Mouse (Mus musculus) limb, embryonic 15.5 days (tissue): ENCODE measurements at regions not wholly inside any gene's neighbourhood (a gene's known extent, or its start where the extent isn't known, plus 50 kb on each side); places are given as distances from the start of the nearest gene placed in this dataset.
A peak's percentile ranks its signal among the peaks of the same experiment; 100 is the strongest.

ENCODE experiments used
- ATAC-seq: fragments of 200-750 bp; cut with Nextera tagmentation; 2 replicates; pipeline ENCODE4 v1.8.0; 2017; ENCODE audit warnings: low read depth, moderate TSS enrichment; ENCODE audit not compliant: insufficient number of reproducible peaks, low FRiP score, low TSS enrichment
- H3K27ac ChIP-seq: fragments of 300-500 bp; sonication (generic); 2 replicates; pipeline ENCODE4 v1.5.1; 2015; ENCODE audit warnings: moderate library complexity, mild to moderate bottlenecking, inconsistent platforms
- H3K27me3 ChIP-seq: fragments of 300-500 bp; sonication (generic); 2 replicates; pipeline ENCODE4 v1.6.1; 2015; ENCODE audit warnings: inconsistent platforms
- H3K36me3 ChIP-seq: fragments of 300-500 bp; sonication (generic); 2 replicates; pipeline ENCODE4 v1.6.1; 2015; ENCODE audit warnings: inconsistent platforms
- H3K4me1 ChIP-seq: fragments of 300-500 bp; sonication (generic); 2 replicates; pipeline ENCODE4 v1.6.1; 2015; ENCODE audit warnings: inconsistent platforms
- H3K4me2 ChIP-seq: fragments of 300-500 bp; sonication (generic); 2 replicates; pipeline ENCODE4 v1.6.1; 2015; ENCODE audit warnings: mild to moderate bottlenecking, inconsistent platforms
- H3K4me3 ChIP-seq: fragments of 300-500 bp; sonication (generic); 2 replicates; pipeline ENCODE4 v1.5.1; 2015; ENCODE audit warnings: mild to moderate bottlenecking, inconsistent platforms
- H3K9ac ChIP-seq: fragments of 300-500 bp; sonication (generic); 2 replicates; pipeline ENCODE4 v1.6.1; 2015; ENCODE audit warnings: inconsistent platforms
- H3K9me3 ChIP-seq: fragments of 300-500 bp; sonication (generic); 2 replicates; pipeline ENCODE4 v1.6.1; 2016; ENCODE audit warnings: inconsistent platforms
- WGBS: fragments of 180-500 bp; shearing (Covaris S2); methylation state at CpG from one replicate; pipeline ENCODE4 v1.1.7; 2015; 5-methylcytosine and 5-hydroxymethylcytosine counted together

GRCm38 (mm10) chr11:25423186-25423585, 787.4 kb downstream of the 5730522E02Rik start:
- Histone ChIP-seq H3K9ac (no peak overlapping the region), H3K4me1 (0 out of 2 replicates have a peak, but pooled peaks cover 2% of the 10 kb centered on the region), H3K4me3 (no peak overlapping the region), H3K4me2 (no peak overlapping the region), H3K36me3 (no peaks in the 10 kb centered on the region), H3K27ac (0 out of 2 replicates have a peak overlapping the region, but pooled peaks have one; percentile 8), H3K9me3 (no peaks in the 10 kb centered on the region), H3K27me3 (no peaks in the 10 kb centered on the region)
- 43% methylated on average over 4 of the region's 4 CpGs for WGBS
- ATAC-seq: peak; percentile 40; the same call in 1 of the 2 replicates

GRCm38 (mm10) chr11:25421486-25421885, 789.1 kb downstream of the 5730522E02Rik start:
- H3K27me3 ChIP-seq: no peaks in the 10 kb centered on the region
- no peak overlapping the region for H3K27ac ChIP-seq
- no peaks in the 10 kb centered on the region for H3K36me3 ChIP-seq
- no peaks in the 10 kb centered on the region for H3K9me3 ChIP-seq
- no peak overlapping the region for H3K4me2 ChIP-seq
- 0 out of 2 replicates have a peak, but pooled peaks cover 2% of the 10 kb centered on the region for H3K4me1 ChIP-seq
- no peak overlapping the region for H3K4me3 ChIP-seq
- H3K9ac ChIP-seq: no peak overlapping the region
- ATAC-seq: peak; percentile 63; the same call in 1 of the 2 replicates

- 83% methylated on average over 4 of the region's 4 CpGs for WGBS
- H3K9me3 ChIP-seq: no peaks in the 10 kb centered on the region
- H3K27me3 ChIP-seq: no peaks in the 10 kb centered on the region
- H3K36me3 ChIP-seq: no peaks in the 10 kb centered on the region
- H3K4me1 ChIP-seq: no peaks in the 10 kb centered on the region
- no peak for ATAC-seq
- H3K4me3 ChIP-seq: no peak overlapping the region
- no peak overlapping the region for H3K9ac ChIP-seq
- no peak overlapping the region for H3K4me2 ChIP-seq
- no peak overlapping the region for H3K27ac ChIP-seq
These were observed 800.0 kb downstream of the 5730522E02Rik start for GRCm38 (mm10) chr11:25410403-25411090.

GRCm38 (mm10) chr11:25391649-25392048, 818.9 kb downstream of the 5730522E02Rik start:
- H3K27ac ChIP-seq: no peak overlapping the region
- no peaks in the 10 kb centered on the region for H3K9me3 ChIP-seq

GRCm38 (mm10) chr11:25367111-25367510, 843.5 kb downstream of the 5730522E02Rik start:
- Histone ChIP-seq H3K4me3 (no peak overlapping the region), H3K4me2 (no peak overlapping the region), H3K9ac (no peak overlapping the region), H3K27ac (no peak overlapping the region), H3K27me3 (no peaks in the 10 kb centered on the region), H3K36me3 (no peaks in the 10 kb centered on the region), H3K4me1 (no peaks in the 10 kb centered on the region), H3K9me3 (no peaks in the 10 kb centered on the region)
- ATAC-seq: no peak
- WGBS: 93% methylated on average over 2 of the region's 2 CpGs

More at GRCm38 (mm10) chr11:25391649-25392048, 818.9 kb downstream of the 5730522E02Rik start:
- Histone ChIP-seq H3K36me3 (no peaks in the 10 kb centered on the region), H3K4me1 (no peaks in the 10 kb centered on the region), H3K27me3 (no peaks in the 10 kb centered on the region), H3K4me2 (no peak overlapping the region), H3K9ac (no peak overlapping the region), H3K4me3 (no peak overlapping the region)
- no peak for ATAC-seq
- 59% methylated on average over 2 of the region's 2 CpGs for WGBS

- H3K9me3 ChIP-seq: no peaks in the 10 kb centered on the region
- ATAC-seq: no peak
These were observed 845.1 kb downstream of the 5730522E02Rik start for GRCm38 (mm10) chr11:25365433-25365832.

GRCm38 (mm10) chr11:25359723-25360122, 850.8 kb downstream of the 5730522E02Rik start:
- WGBS: 71% methylated on average over 1 of the region's 1 CpGs

More at GRCm38 (mm10) chr11:25365433-25365832, 845.1 kb downstream of the 5730522E02Rik start:
- Histone ChIP-seq H3K4me3 (no peak overlapping the region), H3K27me3 (no peaks in the 10 kb centered on the region), H3K27ac (no peak overlapping the region), H3K4me1 (no peaks in the 10 kb centered on the region), H3K4me2 (no peak overlapping the region), H3K9ac (no peak overlapping the region), H3K36me3 (no peaks in the 10 kb centered on the region)
- WGBS: 57% methylated on average over 6 of the region's 6 CpGs

GRCm38 (mm10) chr11:25357717-25358411, 852.7 kb downstream of the 5730522E02Rik start:
- H3K9ac ChIP-seq: no peak overlapping the region
- peak overlapping the region; percentile 23 for H3K4me3 ChIP-seq
- WGBS: 35% methylated on average over 10 of the region's 10 CpGs
- no peaks in the 10 kb centered on the region for H3K27me3 ChIP-seq
- H3K4me1 ChIP-seq: peaks cover 13% of the 10 kb centered on the region
- peak overlapping the region; percentile 37 for H3K4me2 ChIP-seq
- no peaks in the 10 kb centered on the region for H3K36me3 ChIP-seq
- H3K27ac ChIP-seq: no peak overlapping the region
- ATAC-seq: no peak
- no peaks in the 10 kb centered on the region for H3K9me3 ChIP-seq

More at GRCm38 (mm10) chr11:25359723-25360122, 850.8 kb downstream of the 5730522E02Rik start:
- H3K27ac ChIP-seq: no peak overlapping the region
- no peaks in the 10 kb centered on the region for H3K9me3 ChIP-seq
- H3K4me3 ChIP-seq: no peak overlapping the region
- no peak for ATAC-seq
- H3K36me3 ChIP-seq: no peaks in the 10 kb centered on the region
- no peaks in the 10 kb centered on the region for H3K27me3 ChIP-seq
- H3K4me2 ChIP-seq: no peak overlapping the region
- H3K9ac ChIP-seq: no peak overlapping the region
- peaks cover 13% of the 10 kb centered on the region for H3K4me1 ChIP-seq

- WGBS: 18% methylated on average over 19 of the region's 19 CpGs
- H3K9ac ChIP-seq: no peak overlapping the region; the same call in 1 of the 2 replicates
- peaks cover 13% of the 10 kb centered on the region for H3K4me1 ChIP-seq
- no peaks in the 10 kb centered on the region for H3K27me3 ChIP-seq
- no peaks in the 10 kb centered on the region for H3K36me3 ChIP-seq
- H3K4me2 ChIP-seq: peak overlapping the region; percentile 37
- no peak for ATAC-seq
- peak overlapping the region; percentile 23 for H3K4me3 ChIP-seq
- no peak overlapping the region for H3K27ac ChIP-seq
- no peaks in the 10 kb centered on the region for H3K9me3 ChIP-seq
These were observed 853.6 kb downstream of the 5730522E02Rik start for GRCm38 (mm10) chr11:25356671-25357586.

GRCm38 (mm10) chr11:25335667-25336066, 874.9 kb downstream of the 5730522E02Rik start:
- no peaks in the 10 kb centered on the region for H3K36me3 ChIP-seq
- H3K4me3 ChIP-seq: no peak overlapping the region
- ATAC-seq: no peak
- no peaks in the 10 kb centered on the region for H3K27me3 ChIP-seq
- H3K9ac ChIP-seq: no peak overlapping the region
- H3K4me1 ChIP-seq: no peaks in the 10 kb centered on the region
- no peak overlapping the region for H3K27ac ChIP-seq
- no peaks in the 10 kb centered on the region for H3K9me3 ChIP-seq
- no peak overlapping the region for H3K4me2 ChIP-seq
- WGBS: 44% methylated on average over 2 of the region's 2 CpGs

GRCm38 (mm10) chr11:25330696-25331095, 879.9 kb downstream of the 5730522E02Rik start:
- Histone ChIP-seq H3K9me3 (no peaks in the 10 kb centered on the region), H3K36me3 (no peaks in the 10 kb centered on the region), H3K9ac (no peak overlapping the region), H3K27me3 (no peaks in the 10 kb centered on the region), H3K4me2 (no peak overlapping the region), H3K4me3 (no peak overlapping the region), H3K4me1 (no peaks in the 10 kb centered on the region), H3K27ac (no peak overlapping the region)
- 78% methylated on average over 4 of the region's 4 CpGs for WGBS
- ATAC-seq: no peak
